Mouse (Mus musculus) brain, embryonic 18.5 days (tissue): ENCODE data around the gene Gm17093.
"Not testable (repeated sequence)": the region's sequence is repeated elsewhere in the genome, so short reads cannot be mapped to it uniquely, and the experiment has no call there.

Experiments
- DNase-seq: peaks from one replicate; pipeline ENCODE4 v3.0.0-alpha.2; 2012; ENCODE audit warnings: low read depth, low spot score

Gene Gm17093

GRCm38 (mm10) chr14:44517976-44518375, at the start of gene Gm17093:
TSS of gene Gm17093 (plus strand) at chr14:44518276.
- DNase-seq, result not testable (repeated sequence)

GRCm38 (mm10) chr14:44492163-44492562, 25.9 kb upstream of the Gm17093 start, which contains the start of gene BC061237:
TSS of gene BC061237 (plus strand) at chr14:44492463.
- not testable (repeated sequence) for DNase-seq

GRCm38 (mm10) chr14:44547961-44548360, 29.9 kb downstream of the Gm17093 start:
- DNase-seq, result not testable (repeated sequence)
